Mouse (Mus musculus) lung, postnatal 0 days (tissue): Measurements from ENCODE around the gene Gng7.

ENCODE experiments used
- CTCF ChIP-seq: IDR thresholded peaks from 2 replicates; pipeline ENCODE4 v1.5.1; 2016; ENCODE audit warnings: antibody characterized with exemption, mild to moderate bottlenecking
- EP300 ChIP-seq: IDR thresholded peaks from 2 replicates; pipeline ENCODE4 v1.6.1; 2016; ENCODE audit warnings: antibody characterized with exemption, mild to moderate bottlenecking, control low read depth

GRCm38 (mm10) chr10:81001161-81001560, 13.6 kb downstream of the Gng7 start:
- no peak for TF ChIP-seq EP300
- TF ChIP-seq CTCF = no peak
